Mouse (Mus musculus): ENCODE results near the gene Yju2. TPM values are rescaled to one million over a fixed set of nuclear protein-coding genes. Genes with fewer than 3 reads are reported as not detected.
A peak's percentile ranks its signal among the peaks of the same experiment; 100 is the strongest.
"Not testable (repeated sequence)": the region's sequence is repeated elsewhere in the genome, so short reads cannot be mapped to it uniquely, and the experiment has no call there.

The Yju2 gene
- total and polyA plus RNA-seq, 3 experiments: 10.7 to 14.4 (median 12.9) TPM

GRCm38 (mm10) chr17:55933191-55933590, 25.7 kb upstream of the Yju2 start:
- Histone ChIP-seq H3K79me2 (replicated peaks; ENCODE audit: control insufficient read depth, extremely low read depth, insufficient read depth, poor library complexity, severe bottlenecking) (no peaks in the 10 kb centered on the region), H3K36me3 (replicated peaks in 1 of 2; ENCODE audit: control insufficient read depth in 1 of 2, insufficient read depth in 1 of 2, low read length in 1 of 2) (peaks cover 3 to 4% of the 10 kb centered on the region in 2 experiments), H3K9me3 (replicated peaks; ENCODE audit: low read length) (peaks cover 36% of the 10 kb centered on the region), H3K9ac (ENCODE audit: insufficient read depth, low read depth) (no peak overlapping the region), H3K27ac (ENCODE audit: insufficient read depth, low read depth) (no peak overlapping the region), H3K4me2 (ENCODE audit: insufficient read depth, low read depth, poor library complexity, severe bottlenecking) (peak overlapping the region; percentile 48; the same call in 1 of the 2 replicates), H3K4me3 (replicated peaks in 1 of 3; ENCODE audit: low read depth in 2 of 3, low read length in 2 of 3, poor library complexity in 1 of 3) (no peak overlapping the region), H3K27me3 (replicated peaks) (no peaks in the 10 kb centered on the region), H3K4me1 (ENCODE audit: control insufficient read depth in 1 of 2, insufficient read depth in 2 of 2) (no peaks in the 10 kb centered on the region)
- dilution Hi-C loops (cut with MboI; ENCODE audit: extremely low pct_ligation_motif_present, extremely low pct_unique_long_range_greater_than_20kb, low sequenced_read_pairs) (no loop called here), in situ Hi-C loops (cut with MboI; ENCODE audit: low pct_ligation_motif_present, low pct_unique_long_range_greater_than_20kb, low sequenced_read_pairs) (no loop called here)
- TF ChIP-seq MXI1 (IDR thresholded peaks at IDR 0.05; ENCODE audit: low read depth, low read length): no peak
- no peak for TF ChIP-seq USF1 (IDR thresholded peaks at IDR 0.05; ENCODE audit: low read depth, low read length)
- TF ChIP-seq KAT2A (IDR thresholded peaks at IDR 0.05; ENCODE audit: insufficient replicate concordance, low read length): no peak
- no peak for TF ChIP-seq JUND (conservative IDR thresholded peaks at IDR 0.05; ENCODE audit: low read depth, low read length)
- no peak for TF ChIP-seq GABPA (IDR thresholded peaks at IDR 0.05; ENCODE audit: insufficient replicate concordance, low read depth, low read length)
- no peak for TF ChIP-seq IRF4 (IDR thresholded peaks at IDR 0.05; ENCODE audit: low read depth, low read length)
- TF ChIP-seq RCOR1 (conservative IDR thresholded peaks at IDR 0.05; ENCODE audit: low read depth, low read length): no peak
- no peak for TF ChIP-seq ETS1 (conservative IDR thresholded peaks at IDR 0.05; ENCODE audit: low read depth, low read length)
- no peak for TF ChIP-seq E2F4 (IDR thresholded peaks at IDR 0.05; ENCODE audit: insufficient replicate concordance, low read depth, low read length)
- TF ChIP-seq MAZ (IDR thresholded peaks at IDR 0.05; ENCODE audit: low read depth, low read length): no peak
- DNase-seq (ENCODE audit: extremely low read depth): no peak

GRCm38 (mm10) chr17:55944387-55944865, 14.5 kb upstream of the Yju2 start:
- Histone ChIP-seq H3K27ac (ENCODE audit: insufficient read depth, low read depth) (peak overlapping the region; percentile 93), H3K36me3 (replicated peaks in 1 of 2; ENCODE audit: control insufficient read depth in 1 of 2, insufficient read depth in 1 of 2, low read length in 1 of 2) (peaks cover 21 to 28% of the 10 kb centered on the region in 2 experiments), H3K4me1 (ENCODE audit: control insufficient read depth in 1 of 2, insufficient read depth in 2 of 2) (peaks cover 17 to 45% of the 10 kb centered on the region in 2 experiments), H3K9ac (ENCODE audit: insufficient read depth, low read depth) (peak overlapping the region; percentile 93), H3K4me3 (replicated peaks in 1 of 3; ENCODE audit: low read depth in 2 of 3, low read length in 2 of 3, poor library complexity in 1 of 3) (peak overlapping the region; percentile 43 to 89 (median 68)), H3K4me2 (ENCODE audit: insufficient read depth, low read depth, poor library complexity, severe bottlenecking) (peak overlapping the region; percentile 33)
- dilution Hi-C loops (cut with MboI; ENCODE audit: extremely low pct_ligation_motif_present, extremely low pct_unique_long_range_greater_than_20kb, low sequenced_read_pairs); H3K27me3 ChIP-seq (replicated peaks); H3K79me2 ChIP-seq (replicated peaks; ENCODE audit: control insufficient read depth, extremely low read depth, insufficient read depth, poor library complexity, severe bottlenecking); in situ Hi-C loops (cut with MboI; ENCODE audit: low pct_ligation_motif_present, low pct_unique_long_range_greater_than_20kb, low sequenced_read_pairs); H3K9me3 ChIP-seq (replicated peaks; ENCODE audit: low read length); DNase-seq (ENCODE audit: extremely low read depth): not testable (repeated sequence)

- DNase-seq (ENCODE audit: extremely low read depth): peak; percentile 83
- Histone ChIP-seq H3K36me3 (replicated peaks in 1 of 2; ENCODE audit: control insufficient read depth in 1 of 2, insufficient read depth in 1 of 2, low read length in 1 of 2) (peaks cover 15 to 24% of the 10 kb centered on the region in 2 experiments), H3K27ac (ENCODE audit: insufficient read depth, low read depth) (peak overlapping the region; percentile 93), H3K9ac (ENCODE audit: insufficient read depth, low read depth) (peak overlapping the region; percentile 93), H3K4me1 (ENCODE audit: control insufficient read depth in 1 of 2, insufficient read depth in 2 of 2) (peaks cover 23 to 45% of the 10 kb centered on the region in 2 experiments), H3K4me3 (replicated peaks in 1 of 3; ENCODE audit: low read depth in 2 of 3, low read length in 2 of 3, poor library complexity in 1 of 3) (peak overlapping the region; percentile 54 to 89 (median 68)), H3K4me2 (ENCODE audit: insufficient read depth, low read depth, poor library complexity, severe bottlenecking) (peak overlapping the region; percentile 79)
- H3K27me3 ChIP-seq (replicated peaks); dilution Hi-C loops (cut with MboI; ENCODE audit: extremely low pct_ligation_motif_present, extremely low pct_unique_long_range_greater_than_20kb, low sequenced_read_pairs); in situ Hi-C loops (cut with MboI; ENCODE audit: low pct_ligation_motif_present, low pct_unique_long_range_greater_than_20kb, low sequenced_read_pairs); H3K9me3 ChIP-seq (replicated peaks; ENCODE audit: low read length); H3K79me2 ChIP-seq (replicated peaks; ENCODE audit: control insufficient read depth, extremely low read depth, insufficient read depth, poor library complexity, severe bottlenecking): not testable (repeated sequence)
- peak; percentile 81 for TF ChIP-seq NELFE (IDR thresholded peaks at IDR 0.05; ENCODE audit: low read depth, low read length)
- TF ChIP-seq ZMIZ1 (IDR thresholded peaks at IDR 0.05; ENCODE audit: low read depth, low read length): peak; percentile 83
- TF ChIP-seq MAX (IDR thresholded peaks at IDR 0.05; ENCODE audit: low read length): peak; percentile 42; the same call in 1 of the 2 replicates
- TF ChIP-seq NRF1 (IDR thresholded peaks at IDR 0.05; ENCODE audit: low read depth, low read length): peak; percentile 80
- TF ChIP-seq MXI1 (IDR thresholded peaks at IDR 0.05; ENCODE audit: low read depth, low read length): peak; percentile 37; the same call in 1 of the 2 replicates
- TF ChIP-seq ETS1 (conservative IDR thresholded peaks at IDR 0.05; ENCODE audit: low read depth, low read length): peak; percentile 21; the same call in 1 of the 2 replicates
- TF ChIP-seq HCFC1 (IDR thresholded peaks at IDR 0.05; ENCODE audit: low read depth, low read length): peak; percentile 57
- peak; percentile 46; the same call in 1 of the 2 replicates for TF ChIP-seq SIN3A (IDR thresholded peaks at IDR 0.05; ENCODE audit: low read length)
- TF ChIP-seq IRF4 (IDR thresholded peaks at IDR 0.05; ENCODE audit: low read depth, low read length): 0 out of 2 replicates have a peak, but pooled peaks have one; percentile 35
- TF ChIP-seq TBP (conservative IDR thresholded peaks at IDR 0.05; ENCODE audit: low read depth, low read length): peak; percentile 81; the same call in 1 of the 2 replicates
- 0 out of 2 replicates have a peak, but pooled peaks have one; percentile 37 for TF ChIP-seq MAZ (IDR thresholded peaks at IDR 0.05; ENCODE audit: low read depth, low read length)
- peak; percentile 75 for TF ChIP-seq POLR2A (IDR thresholded peaks at IDR 0.05; ENCODE audit: low read depth, low read length)
- TF ChIP-seq ELF1 (IDR thresholded peaks at IDR 0.05; ENCODE audit: low read depth, low read length): peak; percentile 57
- TF ChIP-seq POLR2AphosphoS2 (IDR thresholded peaks at IDR 0.05; ENCODE audit: low read depth, low read length): peak; percentile 63; the same call in 1 of the 2 replicates
- peak; percentile 51; the same call in 1 of the 2 replicates for TF ChIP-seq TCF12 (IDR thresholded peaks at IDR 0.05; ENCODE audit: low read depth, low read length)
- 0 out of 2 replicates have a peak, but pooled peaks have one; percentile 19 for TF ChIP-seq MAFK (IDR thresholded peaks at IDR 0.05; ENCODE audit: insufficient replicate concordance, low read length)
Observed at GRCm38 (mm10) chr17:55944866-55945682, 13.8 kb upstream of the Yju2 start.
